Mouse (Mus musculus): ENCODE measurements around the gene Pitpnm1. TPM values are rescaled to one million over a fixed set of nuclear protein-coding genes. Genes with fewer than 3 reads are reported as not detected.
A peak's percentile ranks its signal among the peaks of the same experiment; 100 is the strongest.

Gene Pitpnm1
- polyA plus RNA-seq, 1 experiment from 2014 or later = 29.0 TPM

DNA sequence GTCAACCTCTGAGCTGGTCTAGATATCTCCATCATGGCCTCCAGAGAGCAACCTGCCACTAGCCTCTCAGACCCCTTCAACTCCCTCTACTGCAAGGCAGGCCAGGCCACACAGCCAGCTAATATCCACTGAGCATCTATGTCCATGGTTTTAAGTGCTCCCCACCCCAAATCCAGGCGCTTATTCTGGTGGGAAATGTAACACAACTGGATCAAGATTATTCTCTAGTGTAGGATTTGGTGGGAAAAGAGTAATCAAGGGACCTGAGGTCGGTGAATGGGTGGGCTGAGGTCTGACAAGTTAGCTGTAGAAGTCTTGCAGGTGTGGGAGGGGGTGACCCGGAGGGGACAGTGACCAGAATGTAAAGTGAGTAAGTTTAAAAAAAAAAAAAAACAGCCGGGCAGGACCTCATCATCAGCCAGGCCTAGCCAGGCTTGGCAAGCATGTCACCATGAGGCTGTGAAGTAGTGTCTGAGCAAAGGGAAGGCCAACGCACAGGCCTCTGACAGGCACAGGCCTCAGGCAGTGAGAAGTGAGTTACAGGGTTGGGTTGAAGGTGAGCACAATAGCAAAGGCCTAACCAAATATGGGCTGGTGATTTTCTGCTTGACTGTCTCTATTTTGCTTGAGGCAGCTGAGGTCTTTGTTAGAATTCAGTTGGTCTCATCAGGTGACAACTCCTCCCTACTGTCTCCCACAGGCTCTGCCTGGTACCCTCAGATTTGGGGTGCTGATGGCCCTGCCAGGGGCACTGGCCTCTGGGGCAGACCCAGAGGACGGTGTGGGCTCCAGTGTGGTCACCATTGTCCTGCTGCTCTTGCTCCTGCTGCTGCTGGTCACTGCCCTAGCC is 55.6 kb downstream of the Pitpnm1 start:
- Histone ChIP-seq H3K27ac (replicated peaks) (peak overlapping the region; percentile 43; the same call in 1 of the 2 replicates), H3K9me3 (no peaks in the 10 kb centered on the region), H3K4me3 (no peak overlapping the region), H3K4me1 (no peaks in the 10 kb centered on the region; the same call in 1 of the 2 replicates), H3K4me2 (replicated peaks) (no peak overlapping the region), H3K36me3 (peaks cover 68% of the 10 kb centered on the region), H3K27me3 (no peaks in the 10 kb centered on the region), H3K9ac (replicated peaks) (no peak overlapping the region)
- WGBS = 73% methylated on average over 6 of the region's 6 CpGs
- no peak for ATAC-seq (ENCODE audit: low FRiP score, low read depth)

DNA sequence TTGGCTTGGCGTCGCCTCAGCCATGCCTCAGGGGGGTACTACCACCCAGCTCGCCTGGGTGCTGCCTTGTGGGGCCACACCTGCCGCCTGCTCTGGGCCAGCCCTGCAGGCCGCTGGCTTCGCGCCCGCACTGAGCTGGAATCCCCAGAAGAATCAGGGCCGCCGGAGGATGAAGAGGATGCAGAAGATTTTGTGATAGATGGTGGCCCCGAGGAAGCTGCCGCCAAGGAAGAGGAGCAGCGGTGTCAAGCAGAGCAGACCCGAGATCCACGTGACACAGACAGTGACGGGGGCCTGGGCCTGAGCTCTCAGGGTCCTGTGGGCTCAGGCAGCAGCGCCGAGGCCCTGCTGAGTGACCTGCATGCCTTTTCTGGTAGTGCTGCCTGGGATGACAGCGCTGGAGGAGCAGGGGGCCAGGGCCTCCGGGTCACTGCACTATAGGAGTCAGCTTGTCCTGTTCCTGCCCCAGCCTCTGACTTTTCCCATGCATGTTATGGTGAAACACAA is 56.3 kb downstream of the Pitpnm1 start:
- 0 out of 2 replicates have a peak overlapping the region, but pooled peaks have one; percentile 0 for H3K9ac ChIP-seq (replicated peaks)
- no peak overlapping the region for H3K27ac ChIP-seq (replicated peaks)
- H3K4me2 ChIP-seq (replicated peaks) = no peak overlapping the region
- peaks cover 67% of the 10 kb centered on the region for H3K36me3 ChIP-seq
- ATAC-seq (ENCODE audit: low FRiP score, low read depth) = no peak
- no peaks in the 10 kb centered on the region for H3K9me3 ChIP-seq
- no peaks in the 10 kb centered on the region; the same call in 1 of the 2 replicates for H3K4me1 ChIP-seq
- WGBS = 74% methylated on average over 20 of the region's 20 CpGs
- no peak overlapping the region for H3K4me3 ChIP-seq
- no peaks in the 10 kb centered on the region for H3K27me3 ChIP-seq

DNA sequence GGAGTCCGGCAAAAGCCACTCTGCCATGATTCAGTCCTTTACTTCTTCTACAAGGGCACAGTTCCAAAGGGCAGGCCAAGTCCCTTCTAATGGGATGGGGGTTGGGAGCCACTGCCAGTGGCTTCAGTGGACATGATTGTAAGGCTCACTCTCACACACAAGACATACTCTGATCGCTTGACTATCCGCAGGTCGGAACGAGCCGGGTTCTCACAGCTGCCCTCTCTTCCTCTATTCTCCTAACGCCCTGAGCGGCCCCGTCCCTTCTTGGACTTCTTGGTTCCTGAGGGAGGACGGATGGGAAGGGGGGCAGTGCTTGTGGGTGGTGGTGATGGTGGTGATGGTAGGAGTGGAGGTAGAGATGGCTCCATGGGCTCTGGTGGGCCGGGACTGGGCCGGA is 57.0 kb downstream of the Pitpnm1 start:
- no peaks in the 10 kb centered on the region for H3K27me3 ChIP-seq
- WGBS = 89% methylated on average over 12 of the region's 12 CpGs
- no peak overlapping the region for H3K9ac ChIP-seq (replicated peaks)
- H3K36me3 ChIP-seq = peaks cover 69% of the 10 kb centered on the region
- H3K4me1 ChIP-seq = no peaks in the 10 kb centered on the region; the same call in 1 of the 2 replicates
- no peak overlapping the region for H3K4me2 ChIP-seq (replicated peaks)
- H3K27ac ChIP-seq (replicated peaks) = no peak overlapping the region
- H3K4me3 ChIP-seq = no peak overlapping the region
- H3K9me3 ChIP-seq = no peaks in the 10 kb centered on the region
- no peak for ATAC-seq (ENCODE audit: low FRiP score, low read depth)

DNA sequence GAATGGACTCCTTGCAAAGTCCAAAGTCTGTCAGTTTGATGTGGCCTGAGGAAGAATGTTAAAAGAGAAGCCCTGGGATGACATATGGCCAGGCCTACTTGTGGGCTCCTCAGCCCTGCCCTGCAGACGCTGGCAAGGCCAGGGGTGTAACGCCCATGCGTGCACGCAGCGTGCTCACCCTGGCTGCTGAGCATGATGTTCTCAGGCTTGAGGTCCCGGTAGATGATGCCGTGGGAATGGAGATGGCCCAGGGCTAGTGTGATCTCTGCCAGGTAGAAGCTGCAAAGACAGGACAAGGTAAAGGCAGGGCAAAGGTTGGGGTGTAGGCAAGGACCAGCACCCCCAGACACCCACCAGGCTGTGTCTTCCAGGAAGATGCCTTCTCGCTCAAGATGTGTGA is 59.3 kb downstream of the Pitpnm1 start:
- Histone ChIP-seq H3K4me2 (replicated peaks) (no peak overlapping the region), H3K4me1 (peaks cover 14% of the 10 kb centered on the region), H3K27ac (replicated peaks) (no peak overlapping the region), H3K9me3 (no peaks in the 10 kb centered on the region), H3K9ac (replicated peaks) (no peak overlapping the region), H3K36me3 (peaks cover 54% of the 10 kb centered on the region), H3K4me3 (no peak overlapping the region), H3K27me3 (no peaks in the 10 kb centered on the region)
- 97% methylated on average over 8 of the region's 8 CpGs for WGBS
- no peak for ATAC-seq (ENCODE audit: low FRiP score, low read depth)

DNA sequence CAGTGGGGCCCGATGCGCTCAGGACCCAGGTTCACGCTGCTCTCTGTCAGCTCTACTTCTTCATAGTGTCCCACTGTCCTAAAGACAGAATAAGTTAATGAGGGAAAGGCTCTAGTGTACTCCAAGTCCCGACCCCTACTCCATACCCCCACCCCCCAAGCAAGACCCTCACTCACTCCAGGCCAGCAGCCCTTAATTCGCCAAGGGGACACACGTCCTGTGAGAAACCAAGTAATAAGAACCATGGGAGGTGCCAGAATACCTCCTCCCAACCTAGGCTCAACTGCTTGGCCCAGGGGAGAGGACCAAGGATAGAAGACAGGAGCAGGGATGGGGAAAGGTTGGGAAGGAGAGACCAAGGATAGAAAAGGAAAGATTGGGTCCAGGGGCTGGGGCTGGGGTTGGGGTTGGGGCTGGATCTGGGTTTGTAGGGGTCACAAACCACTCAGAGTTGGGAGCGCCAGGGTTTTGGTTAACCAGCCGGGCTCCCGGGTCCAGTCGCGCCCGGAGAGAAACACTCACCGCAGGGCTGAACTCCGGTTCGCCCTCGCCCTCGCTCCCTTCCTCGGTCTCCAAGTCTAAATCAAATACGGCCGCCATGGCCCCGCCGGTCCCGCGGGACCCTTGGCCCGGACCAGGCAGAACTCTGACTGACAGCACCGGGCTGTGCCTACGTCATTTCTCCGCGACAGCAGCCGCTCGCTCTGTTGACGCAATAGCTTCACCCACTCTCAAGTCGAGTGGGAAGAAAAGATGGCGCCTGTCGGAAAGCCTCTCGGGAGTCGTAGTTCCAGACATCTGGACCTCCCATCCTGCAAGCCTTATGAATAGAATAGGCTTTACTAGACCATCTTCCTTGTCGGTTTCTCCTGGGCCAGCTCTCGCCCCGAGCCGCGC is 63.1 kb downstream of the Pitpnm1 start, which contains the start of gene Rps6kb2:
Gene Rps6kb2 (minus strand): TSS at position 709 of the 897 bp plus-strand sequence.
- 7% methylated on average over 42 of the region's 42 CpGs for WGBS

DNA sequence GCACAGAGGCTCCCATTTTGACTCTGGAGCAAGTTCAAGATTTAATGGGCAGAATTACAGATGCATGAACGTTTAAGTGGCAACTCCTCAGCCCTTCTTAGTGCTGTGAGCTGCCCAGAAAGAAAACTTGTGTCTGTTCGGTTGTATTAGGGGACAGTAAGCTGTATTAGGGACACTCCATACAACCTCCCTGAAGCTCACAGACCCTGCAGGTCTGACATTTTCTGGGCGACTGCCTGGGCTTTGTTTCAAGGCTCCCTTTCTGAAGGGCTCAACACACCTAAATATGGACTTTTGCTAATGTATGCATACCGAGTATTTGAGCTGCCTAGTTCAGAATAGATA is 63.7 kb downstream of the Pitpnm1 start:
- no peaks in the 10 kb centered on the region for H3K9me3 ChIP-seq
- H3K9ac ChIP-seq (replicated peaks) = peak overlapping the region; percentile 34; the same call in 1 of the 2 replicates
- H3K27ac ChIP-seq (replicated peaks) = peak overlapping the region; percentile 78
- 36% methylated on average over 4 of the region's 4 CpGs for WGBS
- peak overlapping the region; percentile 69 for H3K4me3 ChIP-seq
- H3K4me2 ChIP-seq (replicated peaks) = peak overlapping the region; percentile 95
- H3K27me3 ChIP-seq = no peaks in the 10 kb centered on the region
- ATAC-seq (ENCODE audit: low FRiP score, low read depth) = peak; percentile 50
- peaks cover 14% of the 10 kb centered on the region for H3K4me1 ChIP-seq
- peaks cover 24% of the 10 kb centered on the region for H3K36me3 ChIP-seq

More for the DNA sequence above, 63.1 kb downstream of the Pitpnm1 start, which contains the start of gene Rps6kb2:
- Histone ChIP-seq H3K27ac (replicated peaks) (peak within 1 kb of the TSS; percentile 78), H3K9me3 (no peaks in the 10 kb centered on the region), H3K4me3 (peak within 1 kb of the TSS; percentile 69), H3K4me2 (replicated peaks) (peak within 1 kb of the TSS; percentile 95), H3K36me3 (peaks cover 30% of the 10 kb centered on the region), H3K9ac (replicated peaks) (peak within 1 kb of the TSS; percentile 84), H3K27me3 (no peaks in the 10 kb centered on the region), H3K4me1 (peaks cover 14% of the 10 kb centered on the region)
- peak; percentile 90 for ATAC-seq (ENCODE audit: low FRiP score, low read depth)

Other genes starting within 250 kb of the Pitpnm1 start
- gene Chka, start 248.2 kb upstream of the Pitpnm1 start, polyA plus RNA-seq (2016; fragmentation: Nextera tagmentation; extraction: Ambion mirVana) = 69.1 and 73.9 TPM in 2 replicates
- gene Tcirg1, start 192.9 kb upstream of the Pitpnm1 start, polyA plus RNA-seq (2016; fragmentation: Nextera tagmentation; extraction: Ambion mirVana) = 16.3 and 18.7 TPM in 2 replicates
- gene Ndufs8, start 187.2 kb upstream of the Pitpnm1 start, polyA plus RNA-seq (2016; fragmentation: Nextera tagmentation; extraction: Ambion mirVana) = 193 and 210 TPM in 2 replicates
- 0.83 and 0.96 TPM in 2 replicates for gene Aldh3b1, start 170.2 kb upstream of the Pitpnm1 start, polyA plus RNA-seq (2016; fragmentation: Nextera tagmentation; extraction: Ambion mirVana)
- 8.5 and 10.4 TPM in 2 replicates for gene Unc93b1, start 164.8 kb upstream of the Pitpnm1 start, polyA plus RNA-seq (2016; fragmentation: Nextera tagmentation; extraction: Ambion mirVana)
- not detected in 2 replicates for gene Aldh3b3, start 141.4 kb upstream of the Pitpnm1 start, polyA plus RNA-seq (2016; fragmentation: Nextera tagmentation; extraction: Ambion mirVana)
- gene Aldh3b2, start 127.7 kb upstream of the Pitpnm1 start, polyA plus RNA-seq (2016; fragmentation: Nextera tagmentation; extraction: Ambion mirVana) = 0.62 and 1.0 TPM in 2 replicates
- 0.88 and 1.3 TPM in 2 replicates for gene Acy3, start 113.4 kb upstream of the Pitpnm1 start, polyA plus RNA-seq (2016; fragmentation: Nextera tagmentation; extraction: Ambion mirVana)
- gene Tbx10, start 107.2 kb upstream of the Pitpnm1 start, polyA plus RNA-seq (2016; fragmentation: Nextera tagmentation; extraction: Ambion mirVana) = not detected in 2 replicates
- gene Nudt8, start 99.4 kb upstream of the Pitpnm1 start, polyA plus RNA-seq (2016; fragmentation: Nextera tagmentation; extraction: Ambion mirVana) = 15.6 and 17.6 TPM in 2 replicates
- 3.5 and 4.5 TPM in 2 replicates for gene Gm49405, start 99.4 kb upstream of the Pitpnm1 start, polyA plus RNA-seq (2016; fragmentation: Nextera tagmentation; extraction: Ambion mirVana)
- gene Doc2g, start 96.7 kb upstream of the Pitpnm1 start, polyA plus RNA-seq (2016; fragmentation: Nextera tagmentation; extraction: Ambion mirVana) = 3.6 and 5.2 TPM in 2 replicates
- 181 and 188 TPM in 2 replicates for gene Ndufv1, start 87.2 kb upstream of the Pitpnm1 start, polyA plus RNA-seq (2016; fragmentation: Nextera tagmentation; extraction: Ambion mirVana)
- gene Gstp1, start 62.0 kb upstream of the Pitpnm1 start, polyA plus RNA-seq (2016; fragmentation: Nextera tagmentation; extraction: Ambion mirVana) = 323 and 328 TPM in 2 replicates
- gene Gstp2, start 54.0 kb upstream of the Pitpnm1 start, polyA plus RNA-seq (2016; fragmentation: Nextera tagmentation; extraction: Ambion mirVana) = 1.6 and 2.4 TPM in 2 replicates
- gene Gstp3, start 40.4 kb upstream of the Pitpnm1 start, polyA plus RNA-seq (2016; fragmentation: Nextera tagmentation; extraction: Ambion mirVana) = not detected in 2 replicates
- not detected in 2 replicates for gene Cabp2, start 18.4 kb upstream of the Pitpnm1 start, polyA plus RNA-seq (2016; fragmentation: Nextera tagmentation; extraction: Ambion mirVana)
- 66.7 and 68.0 TPM in 2 replicates for gene Cdk2ap2, start 2.8 kb upstream of the Pitpnm1 start, polyA plus RNA-seq (2016; fragmentation: Nextera tagmentation; extraction: Ambion mirVana)
- gene Aip, start 25.9 kb downstream of the Pitpnm1 start, polyA plus RNA-seq (2016; fragmentation: Nextera tagmentation; extraction: Ambion mirVana) = 59.5 and 63.6 TPM in 2 replicates
- gene Gpr152, start 39.8 kb downstream of the Pitpnm1 start, polyA plus RNA-seq (2016; fragmentation: Nextera tagmentation; extraction: Ambion mirVana) = not detected in 2 replicates
- gene Cabp4, start 44.0 kb downstream of the Pitpnm1 start, polyA plus RNA-seq (2016; fragmentation: Nextera tagmentation; extraction: Ambion mirVana) = 0.12 and 0.14 TPM in 2 replicates
- 121 and 133 TPM in 2 replicates for gene Coro1b, start 48.6 kb downstream of the Pitpnm1 start, polyA plus RNA-seq (2016; fragmentation: Nextera tagmentation; extraction: Ambion mirVana)
- 0.42 and 0.71 TPM in 2 replicates for gene Ptprcap, start 53.6 kb downstream of the Pitpnm1 start, polyA plus RNA-seq (2016; fragmentation: Nextera tagmentation; extraction: Ambion mirVana)
- gene Rps6kb2, start 63.4 kb downstream of the Pitpnm1 start, polyA plus RNA-seq (2016; fragmentation: Nextera tagmentation; extraction: Ambion mirVana) = 62.8 and 63.3 TPM in 2 replicates
- gene Carns1, start 75.5 kb downstream of the Pitpnm1 start, polyA plus RNA-seq (2016; fragmentation: Nextera tagmentation; extraction: Ambion mirVana) = 3.8 and 4.2 TPM in 2 replicates
- gene Tbc1d10c, start 91.3 kb downstream of the Pitpnm1 start, polyA plus RNA-seq (2016; fragmentation: Nextera tagmentation; extraction: Ambion mirVana) = 0.73 and 0.86 TPM in 2 replicates
- 709 and 733 TPM in 2 replicates for gene Ppp1ca, start 92.1 kb downstream of the Pitpnm1 start, polyA plus RNA-seq (2016; fragmentation: Nextera tagmentation; extraction: Ambion mirVana)
- 35.0 and 41.5 TPM in 2 replicates for gene Rad9a, start 101.7 kb downstream of the Pitpnm1 start, polyA plus RNA-seq (2016; fragmentation: Nextera tagmentation; extraction: Ambion mirVana)
- 0.48 and 0.94 TPM in 2 replicates for gene Clcf1, start 114.2 kb downstream of the Pitpnm1 start, polyA plus RNA-seq (2016; fragmentation: Nextera tagmentation; extraction: Ambion mirVana)
- gene AC109138.7, start 114.4 kb downstream of the Pitpnm1 start, polyA plus RNA-seq (2016; fragmentation: Nextera tagmentation; extraction: Ambion mirVana) = not detected in 2 replicates
- 15.2 and 16.1 TPM in 2 replicates for gene Pold4, start 131.9 kb downstream of the Pitpnm1 start, polyA plus RNA-seq (2016; fragmentation: Nextera tagmentation; extraction: Ambion mirVana)
- gene Ssh3, start 169.2 kb downstream of the Pitpnm1 start, polyA plus RNA-seq (2016; fragmentation: Nextera tagmentation; extraction: Ambion mirVana) = 6.0 and 7.5 TPM in 2 replicates
- gene Ankrd13d, start 183.1 kb downstream of the Pitpnm1 start, polyA plus RNA-seq (2016; fragmentation: Nextera tagmentation; extraction: Ambion mirVana) = 17.6 and 18.9 TPM in 2 replicates
- 18.4 and 19.3 TPM in 2 replicates for gene Grk2, start 206.2 kb downstream of the Pitpnm1 start, polyA plus RNA-seq (2016; fragmentation: Nextera tagmentation; extraction: Ambion mirVana)